Mouse (Mus musculus) kidney, adult 2 months (tissue): Measurements from ENCODE around the gene Dgkg.

ENCODE experiments used
- CTCF ChIP-seq: fragments of 200-500 bp; conservative IDR thresholded peaks from 2 replicates; pipeline ENCODE4 v1.5.1; 2011; ENCODE audit warnings: low read depth, mild to moderate bottlenecking, control low read depth, low read length, moderate library complexity, mixed read lengths; ENCODE audit not compliant: insufficient read depth, insufficient read length
- POLR2A ChIP-seq: fragments of 200-500 bp; IDR thresholded peaks from one replicate; pipeline ENCODE4 v1.6.1; 2011; ENCODE audit warnings: low read depth, low read length, control low read depth

GRCm38 (mm10) chr16:22593907-22594306, 63.1 kb downstream of the Dgkg start:
- TF ChIP-seq CTCF (no peak), POLR2A (no peak)
